Mouse (Mus musculus) midbrain, embryonic 14.5 days (tissue): ENCODE results near the gene Cbx1. TPM values are rescaled to one million over a fixed set of nuclear protein-coding genes. Genes with fewer than 3 reads are reported as not detected.

Source experiments
- microRNA counts: library from miRNA; unstranded; fragments of <30 nt; microRNA quantifications from one replicate; lab custom pipeline; 2016
- microRNA-seq: library from miRNA; unstranded; fragments of <30 nt; microRNA quantifications from one replicate; pipeline ENCODE4, GENCODE M21; 2016
- polyA plus RNA-seq: library from polyadenylated mRNA; unstranded; fragments of >200 nt; fragmentation: Nextera tagmentation; extraction: Ambion mirVana; gene quantifications from 2 replicates; pipeline ENCODE4 v1.2.1, GENCODE M21; 2014

Cbx1 gene
- polyA plus RNA-seq, 1 experiment from 2014 or later = 73.9 TPM

MicroRNA genes within 50 kb of the gene (microRNA counts, 519-probe panel; counts per million panel counts)
- microRNA mmu-miR-152 (lab: Ali Mortazavi, UCI) = 4,826 counts per million, percentile 44 among the panel's probes with 10 or more counts

Small RNAs within 50 kb of the gene (microRNA-seq; reads per million reads assigned to microRNA genes)
- 46.9 reads per million, percentile 48 among the genes with 10 or more reads in this experiment for gene Mir152

Other genes with a start within 250 kb of the Cbx1 start
- gene Snx11, start 11.6 kb upstream of the Cbx1 start, polyA plus RNA-seq = 25.8 and 29.6 TPM in 2 replicates
- 40.1 and 46.3 TPM in 2 replicates for gene Nfe2l1, start 40.8 kb downstream of the Cbx1 start, polyA plus RNA-seq
- 6.5 and 16.0 TPM in 2 replicates for gene Copz2, start 60.7 kb downstream of the Cbx1 start, polyA plus RNA-seq
- 85.2 and 90.2 TPM in 2 replicates for gene Cdk5rap3, start 127.4 kb downstream of the Cbx1 start, polyA plus RNA-seq
- gene Prr15l, start 139.0 kb downstream of the Cbx1 start, polyA plus RNA-seq = 0.16 and 0.24 TPM in 2 replicates
- gene Pnpo, start 154.9 kb downstream of the Cbx1 start, polyA plus RNA-seq = 18.9 and 20.9 TPM in 2 replicates
- 12.3 and 17.2 TPM in 2 replicates for gene Sp2, start 193.8 kb downstream of the Cbx1 start, polyA plus RNA-seq
- gene Sp6, start 224.3 kb downstream of the Cbx1 start, polyA plus RNA-seq = 0.15 TPM in 1 of 2 replicates, not detected in the other
- gene Scrn2, start 240.8 kb downstream of the Cbx1 start, polyA plus RNA-seq = 11.3 and 15.6 TPM in 2 replicates